Mouse (Mus musculus) large intestine, adult 2 months (tissue): Measurements from ENCODE around the gene Ift20. TPM values are rescaled to one million over a fixed set of nuclear protein-coding genes. Genes with fewer than 3 reads are reported as not detected.
A peak's percentile ranks its signal among the peaks of the same experiment; 100 is the strongest.

Source experiments
- DNase-seq: peaks from one replicate; pipeline ENCODE4 v3.0.0-alpha.2; 2012; ENCODE audit warnings: low read depth, low spot score
- WGBS: fragments of 180-500 bp; shearing (Covaris S2); methylation state at CpG from one replicate; pipeline ENCODE4 v1.1.7; 2018; 5-methylcytosine and 5-hydroxymethylcytosine counted together
- polyA plus RNA-seq: library from polyadenylated mRNA; depleted of rRNA; stranded (reverse); fragments of >200 nt; gene quantifications from 2 replicates; pipeline ENCODE4 v1.2.3, GENCODE M21; 2012; rRNA removed

Gene Ift20
- polyA plus RNA-seq = 91.9 and 98.7 TPM in 2 replicates

- DNase-seq = peak; percentile 99
- under 1% methylated on average over 52 of the region's 52 CpGs for WGBS
Observed at GRCm38 (mm10) chr11:78536080-78536689, at the start of gene Ift20, which contains the start of gene Tnfaip1. TSS of gene Ift20 (plus strand) at chr11:78536361. TSS of gene Tnfaip1 (minus strand) at chr11:78536332.

GRCm38 (mm10) chr11:78488168-78488567 is 48.0 kb upstream of the Ift20 start:
- DNase-seq = no peak
- WGBS = 1% methylated on average over 8 of the region's 8 CpGs

DNA sequence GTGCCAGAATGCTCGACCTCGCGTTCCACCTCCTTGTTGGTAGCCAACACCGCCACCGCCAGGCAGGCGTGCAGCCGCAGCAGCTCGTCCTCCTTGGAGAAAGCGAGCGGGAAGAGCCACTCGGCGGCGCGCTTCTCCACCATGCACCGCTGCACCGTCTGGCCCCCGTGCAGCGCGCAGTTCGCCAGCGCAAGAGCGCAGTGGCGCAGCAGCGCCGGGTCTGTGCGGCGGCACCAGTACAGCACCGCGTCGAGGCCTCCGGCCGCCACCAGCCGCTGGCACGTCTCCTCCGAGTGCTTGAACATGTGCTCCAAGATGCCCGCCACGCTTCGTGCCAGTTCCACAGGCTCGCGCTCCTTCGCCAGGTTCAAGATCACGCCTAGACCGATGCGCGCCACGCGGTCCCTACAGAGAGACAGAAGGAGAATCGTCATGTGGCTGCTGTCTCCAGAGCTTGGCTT is 45.4 kb upstream of the Ift20 start:
- no peak for DNase-seq
- WGBS = 8% methylated on average over 45 of the region's 48 CpGs

DNA sequence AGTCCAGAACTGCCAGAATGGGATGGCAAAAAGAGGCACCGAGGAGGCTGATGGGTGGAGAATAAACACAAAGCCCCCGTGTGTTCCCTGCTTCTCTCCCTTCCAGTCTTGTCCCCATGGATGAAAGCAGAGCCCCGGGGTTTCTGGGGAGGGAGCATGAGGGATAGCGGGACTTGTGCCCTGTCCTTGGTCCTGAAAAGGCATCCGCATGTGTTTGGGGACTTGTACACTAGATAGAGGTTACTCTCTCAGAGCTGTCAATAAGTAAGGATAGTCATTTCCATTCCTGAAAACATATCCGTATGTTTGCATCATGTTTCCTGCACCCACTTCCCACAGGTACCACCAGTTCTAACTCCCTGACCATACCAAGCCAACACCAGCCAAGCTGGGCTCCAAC is 40.3 kb upstream of the Ift20 start:
- no peak for DNase-seq
- 8% methylated on average over 6 of the region's 6 CpGs for WGBS

GRCm38 (mm10) chr11:78497071-78497541 is 39.1 kb upstream of the Ift20 start:
- no peak for DNase-seq
- WGBS = 2% methylated on average over 44 of the region's 44 CpGs

DNA sequence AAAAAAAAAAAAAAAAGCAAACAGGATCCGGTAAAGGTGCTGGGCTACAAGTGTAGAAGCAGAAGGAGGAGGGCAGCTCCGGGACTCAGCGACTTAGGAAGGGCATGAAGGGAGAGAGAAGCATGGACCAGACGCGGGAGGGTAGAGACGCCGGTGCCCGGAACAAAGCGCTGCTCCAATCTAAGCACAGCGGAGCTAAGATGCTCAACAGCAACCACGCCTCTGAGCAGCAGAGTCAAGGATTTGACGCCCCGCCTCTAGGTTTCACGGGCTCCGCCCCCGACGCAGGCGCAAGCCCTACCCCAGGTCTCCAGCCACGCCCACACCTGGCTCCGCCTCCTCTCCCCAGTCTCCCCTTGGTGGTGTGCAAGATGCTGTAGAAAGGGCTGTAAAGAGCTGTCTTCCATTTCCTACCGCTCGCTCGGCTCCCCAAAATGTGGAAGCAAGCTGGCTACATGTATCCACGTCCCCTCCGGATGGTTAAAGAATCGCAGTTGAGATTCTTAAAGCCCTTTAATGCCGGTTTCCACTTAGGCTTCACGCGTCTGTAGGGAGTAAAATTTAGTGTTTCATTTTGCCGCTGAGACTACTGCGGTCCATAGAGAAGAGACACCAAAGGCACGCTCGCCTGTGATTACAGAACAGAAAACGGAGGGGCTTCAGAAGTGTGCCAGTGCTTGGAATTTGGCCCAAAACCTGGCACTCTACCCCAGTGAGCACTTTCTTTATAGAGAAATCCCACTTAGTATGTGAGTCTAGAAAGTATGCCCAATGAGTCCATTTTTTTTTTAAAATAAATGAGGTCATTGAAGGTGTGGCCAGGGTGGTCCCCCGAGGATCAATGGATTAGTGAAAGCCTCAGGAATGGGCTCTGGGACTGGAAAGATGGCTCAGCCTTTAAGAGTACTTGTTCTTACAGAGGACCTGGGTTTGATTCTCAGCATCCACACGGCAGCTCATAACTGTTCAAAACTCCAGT is 38.3 kb upstream of the Ift20 start, which contains the start of gene Sarm1:
Sarm1 (minus strand) TSS at position 211 of the 979 bp plus-strand sequence.
- peak; percentile 64 for DNase-seq
- 4% methylated on average over 36 of the region's 36 CpGs for WGBS

DNA sequence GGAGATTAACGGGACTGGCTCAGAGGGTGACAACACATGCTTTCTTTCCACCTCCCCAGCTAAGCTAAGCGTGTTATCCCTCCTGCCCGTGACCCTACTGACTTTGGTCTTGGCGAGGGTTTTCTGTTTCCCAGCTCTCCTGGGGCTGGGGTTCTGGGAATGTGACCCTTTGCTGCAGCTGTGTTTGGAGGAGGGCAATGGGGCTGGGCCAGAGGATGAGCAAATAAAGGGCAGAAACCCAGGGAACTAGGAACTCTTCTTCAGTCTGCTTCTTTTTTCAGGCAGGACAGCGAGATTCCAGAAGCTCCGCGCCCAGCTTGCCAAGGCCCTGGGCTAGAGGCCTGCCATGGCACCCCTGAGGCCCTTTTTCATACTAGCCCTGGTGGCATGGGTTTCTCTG is 37.2 kb upstream of the Ift20 start, which contains the start of gene Vtn:
Vtn (plus strand) TSS at position 88 of the 400 bp plus-strand sequence.
- no peak for DNase-seq
- WGBS = 46% methylated on average over 7 of the region's 7 CpGs

DNA sequence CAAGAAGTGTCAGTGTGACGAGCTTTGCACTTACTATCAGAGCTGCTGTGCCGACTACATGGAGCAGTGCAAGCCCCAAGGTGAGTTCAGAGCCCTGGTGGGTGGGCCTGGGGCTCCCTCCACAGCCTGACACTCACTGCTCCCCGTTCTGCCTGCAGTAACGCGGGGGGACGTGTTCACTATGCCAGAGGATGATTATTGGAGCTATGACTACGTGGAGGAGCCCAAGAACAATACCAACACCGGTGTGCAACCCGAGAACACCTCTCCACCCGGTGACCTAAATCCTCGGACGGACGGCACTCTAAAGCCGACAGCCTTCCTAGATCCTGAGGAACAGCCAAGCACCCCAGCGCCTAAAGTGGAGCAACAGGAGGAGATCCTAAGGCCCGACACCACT is 36.6 kb upstream of the Ift20 start:
- DNase-seq = no peak
- 37% methylated on average over 16 of the region's 16 CpGs for WGBS

GRCm38 (mm10) chr11:78500623-78501202 is 35.4 kb upstream of the Ift20 start:
- no peak for DNase-seq
- 41% methylated on average over 9 of the region's 9 CpGs for WGBS

- DNase-seq = no peak
- WGBS = 76% methylated on average over 20 of the region's 20 CpGs
Observed at GRCm38 (mm10) chr11:78501529-78501928, 34.6 kb upstream of the Ift20 start.

- WGBS = 62% methylated on average over 7 of the region's 7 CpGs
- no peak for DNase-seq
Observed at GRCm38 (mm10) chr11:78502909-78503650, 33.1 kb upstream of the Ift20 start, which contains the start of gene Sebox. TSS of gene Sebox (plus strand) at chr11:78503447.

DNA sequence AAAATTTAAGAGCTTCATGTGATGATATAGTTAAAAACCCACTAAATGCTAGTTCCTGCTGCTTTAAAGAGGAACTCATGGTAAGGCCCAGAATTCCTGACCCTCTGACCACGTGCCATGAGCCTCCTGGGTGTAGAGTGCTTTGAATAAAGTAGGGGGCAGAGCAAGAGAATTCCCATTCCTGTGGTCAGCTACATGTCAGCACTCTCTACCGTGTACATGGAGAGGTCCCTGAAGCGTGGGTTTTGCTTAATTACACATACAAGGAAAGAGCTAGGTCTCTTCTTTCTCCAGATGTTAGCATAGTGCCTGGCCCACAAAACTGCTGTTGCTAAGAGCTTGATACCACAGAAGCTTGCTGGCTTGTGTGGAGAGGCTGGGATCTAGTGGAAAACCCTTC is 30.7 kb upstream of the Ift20 start:
- 79% methylated on average over 3 of the region's 3 CpGs for WGBS

GRCm38 (mm10) chr11:78509148-78509547 is 27.0 kb upstream of the Ift20 start:
- WGBS = 88% methylated on average over 5 of the region's 5 CpGs

More for the DNA sequence above, 30.7 kb upstream of the Ift20 start:
- no peak for DNase-seq

DNA sequence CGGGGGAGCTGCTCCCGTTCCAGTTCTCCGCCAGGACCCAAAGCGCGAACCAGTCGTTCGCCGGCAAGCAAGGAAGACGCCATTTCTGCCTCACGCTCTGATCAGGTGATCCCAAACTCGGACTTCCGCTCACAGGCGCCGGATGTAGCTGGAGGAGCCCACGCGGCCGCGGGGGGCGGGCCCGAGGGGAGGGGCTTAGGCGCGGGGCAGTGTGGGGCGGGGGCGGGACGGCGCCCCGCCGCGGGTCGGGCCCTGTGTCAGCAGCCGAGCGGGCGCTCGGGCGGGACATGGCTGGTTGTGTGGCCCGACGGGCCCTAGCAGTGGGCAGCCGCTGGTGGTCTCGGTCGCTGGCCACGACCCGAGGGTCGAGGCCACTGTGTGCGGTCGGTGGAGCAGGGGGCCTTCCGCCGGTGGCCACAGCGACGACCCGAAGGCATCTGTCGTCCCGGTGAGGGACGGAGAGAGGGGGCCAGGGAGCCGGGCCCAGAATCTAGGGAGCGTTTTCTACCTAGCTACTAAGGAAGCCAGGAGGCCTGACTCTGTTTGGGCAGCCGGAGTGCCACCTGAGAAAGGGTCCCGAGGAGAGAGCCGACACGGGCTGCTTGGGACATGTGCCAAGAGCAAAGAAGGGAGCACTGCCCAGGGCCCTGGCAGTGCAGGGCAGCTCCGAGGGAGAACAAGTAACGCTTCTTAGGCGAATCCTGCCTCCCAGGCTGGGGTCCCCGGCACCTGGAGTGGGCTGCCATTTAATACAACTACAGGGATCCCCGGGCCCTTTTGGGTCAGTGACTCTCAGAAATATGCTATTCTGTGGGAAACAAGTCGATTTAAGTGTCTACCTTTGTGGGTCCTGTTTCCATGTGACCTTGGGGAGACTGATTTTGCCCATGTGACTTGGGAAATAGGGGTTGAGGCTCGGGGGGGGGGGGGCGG is 23.9 kb upstream of the Ift20 start, which contains the start of the genes Tmem199 and Poldip2:
Tmem199 (minus strand) TSS at position 148 of the 933 bp plus-strand sequence.
Poldip2 (plus strand) TSS at position 169 of the 933 bp plus-strand sequence.
- peak; percentile 76 for DNase-seq
- WGBS = under 1% methylated on average over 67 of the region's 67 CpGs

More at GRCm38 (mm10) chr11:78509148-78509547, 27.0 kb upstream of the Ift20 start:
- DNase-seq = no peak

- DNase-seq = no peak
- WGBS = 51% methylated on average over 3 of the region's 3 CpGs
Observed at GRCm38 (mm10) chr11:78513106-78513790, 22.9 kb upstream of the Ift20 start.

DNA sequence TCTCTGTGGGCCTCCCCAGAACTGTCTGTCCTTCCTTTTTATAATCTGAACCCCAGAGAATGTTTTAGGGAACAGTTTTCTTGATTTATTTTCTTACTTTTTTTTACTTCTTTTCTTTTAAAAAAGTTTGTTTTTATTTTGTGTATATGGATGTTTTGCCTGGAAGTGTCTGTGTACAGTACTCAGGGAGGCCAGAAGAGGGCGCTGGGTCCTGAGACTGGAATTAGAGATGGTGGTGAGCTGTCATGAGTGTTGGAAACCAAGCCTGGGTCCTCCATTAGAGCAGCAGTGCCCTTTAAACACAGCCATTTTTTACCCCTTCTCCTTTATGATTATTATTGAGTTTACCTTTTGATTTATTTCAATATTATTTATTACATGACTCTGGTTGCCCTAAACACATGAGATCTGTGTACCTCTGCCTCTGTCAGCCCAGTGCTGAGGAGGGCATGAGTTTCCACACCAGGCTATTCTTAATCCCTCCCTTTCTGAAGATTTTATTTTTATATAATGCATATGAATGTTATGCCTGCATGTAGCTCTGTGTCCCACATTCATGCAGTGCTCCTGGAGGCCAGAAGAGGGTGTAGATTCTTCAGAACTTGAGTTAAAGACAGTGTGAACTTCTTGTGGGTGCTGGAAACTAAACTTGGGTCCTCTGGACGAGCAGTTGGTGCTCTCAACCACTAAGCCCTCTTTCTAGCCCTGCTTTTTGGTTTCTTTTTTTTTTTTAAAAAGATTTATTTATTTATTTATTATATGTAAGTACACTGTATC is 20.4 kb upstream of the Ift20 start:
- no peak for DNase-seq
- WGBS = 75% methylated on average over 2 of the region's 2 CpGs

- no peak for DNase-seq
- 90% methylated on average over 10 of the region's 10 CpGs for WGBS
Observed at GRCm38 (mm10) chr11:78518931-78519330, 17.2 kb upstream of the Ift20 start.
